Mouse (Mus musculus) adrenal gland, adult 18-20 months (tissue): Measurements from ENCODE around the gene Wsb1. TPM values are rescaled to one million over a fixed set of nuclear protein-coding genes. Genes with fewer than 3 reads are reported as not detected.
"Not testable (repeated sequence)": the region's sequence is repeated elsewhere in the genome, so short reads cannot be mapped to it uniquely, and the experiment has no call there.

Experiments
- DNase-seq, 2 experiments: peaks; one replicate each; pipeline ENCODE4 v3.0.0; 2021 to 2022; ENCODE audit warnings: low spot score in 2 of 2
- total RNA-seq, 2 experiments: library from RNA; stranded (reverse); gene quantifications; 1 replicate in 1 of 2; 2 replicates in 1 of 2; pipeline ENCODE4 v1.2.3; 2021

Wsb1 gene
- total RNA-seq, 2 experiments from 2014 or later = 34.5 to 46.1 TPM

DNA sequence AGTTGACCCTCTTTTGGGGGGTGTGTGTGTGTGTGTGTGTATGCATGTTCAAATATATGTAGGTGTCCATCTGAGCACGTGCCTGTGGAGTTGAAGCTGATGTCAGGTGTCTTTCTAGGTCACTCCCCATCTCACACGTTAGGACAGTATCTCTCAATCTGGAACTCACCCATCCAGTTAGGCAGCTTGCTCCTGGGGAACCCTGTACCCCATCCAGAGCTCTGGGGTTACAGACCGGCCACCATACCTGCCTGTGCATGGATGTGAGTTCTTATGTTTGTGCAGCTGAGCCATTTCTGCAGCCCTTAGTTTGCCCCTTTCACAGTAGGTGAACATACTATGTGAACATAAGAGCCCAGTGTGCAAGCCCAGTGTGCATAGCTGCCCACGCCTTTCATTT lies 18.6 kb upstream of the Wsb1 start:
- no peak for DNase-seq

DNA sequence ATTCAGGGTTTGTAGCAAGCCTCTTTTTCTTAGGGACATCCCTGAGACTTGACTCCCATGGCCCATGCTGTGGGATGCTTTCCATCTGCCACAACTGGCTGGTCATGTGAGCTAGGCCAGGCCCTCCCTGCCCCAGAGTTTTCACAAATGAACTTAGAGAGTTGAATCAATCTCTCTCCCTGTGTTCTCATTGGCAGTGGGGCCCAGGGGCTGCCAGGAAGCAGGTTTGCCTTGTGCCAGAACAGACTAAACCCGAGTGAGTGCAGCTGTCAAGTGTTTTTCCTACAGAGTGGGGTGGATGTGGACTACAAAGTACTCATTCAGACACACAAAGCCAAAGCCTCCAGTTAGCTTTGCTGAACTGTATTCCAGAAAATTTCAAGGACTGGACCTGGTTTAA lies 12.7 kb upstream of the Wsb1 start:
- no peak for DNase-seq

DNA sequence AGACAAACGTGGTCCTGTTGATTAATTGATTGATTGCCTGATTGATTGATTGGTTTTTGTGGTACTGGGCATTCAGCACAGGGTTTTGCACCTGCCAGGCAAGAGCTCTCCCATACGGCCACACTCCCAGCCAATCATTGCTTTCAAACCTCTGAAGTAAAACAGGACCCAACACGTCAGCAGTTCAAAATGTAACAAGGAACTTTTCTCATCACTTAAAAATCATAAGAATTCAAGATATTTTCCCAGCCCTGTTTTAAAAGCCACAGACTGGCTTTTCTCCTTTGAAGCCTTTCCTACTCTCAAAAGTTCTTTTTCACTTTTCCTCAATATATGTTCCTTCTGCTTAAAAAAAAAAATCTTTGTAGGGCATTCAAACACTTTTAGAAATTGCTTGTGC lies 9.9 kb upstream of the Wsb1 start:
- no peak for DNase-seq

GRCm38 (mm10) chr11:79260126-79260525 lies 5.7 kb upstream of the Wsb1 start:
- not testable (repeated sequence) for DNase-seq

DNA sequence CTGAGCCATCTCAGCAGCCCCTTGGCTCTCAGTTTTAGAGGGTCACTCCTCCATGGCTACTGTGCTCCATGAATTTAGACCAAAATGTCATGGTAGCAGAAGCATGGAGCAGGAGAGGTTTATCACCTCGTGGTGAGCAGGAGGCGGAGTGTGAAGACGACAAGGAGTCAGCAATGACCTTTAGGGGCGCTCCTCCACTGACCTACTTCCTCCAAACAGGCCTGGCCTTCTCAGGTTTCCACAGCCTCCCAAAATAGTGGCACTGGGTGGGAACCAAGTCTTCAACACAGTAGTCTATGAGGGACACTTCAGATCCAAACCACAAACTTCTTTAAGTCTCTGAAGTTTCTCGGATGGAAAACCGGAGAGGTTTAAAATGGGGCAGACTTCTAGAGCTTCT lies 4.3 kb upstream of the Wsb1 start:
- DNase-seq = no peak

DNA sequence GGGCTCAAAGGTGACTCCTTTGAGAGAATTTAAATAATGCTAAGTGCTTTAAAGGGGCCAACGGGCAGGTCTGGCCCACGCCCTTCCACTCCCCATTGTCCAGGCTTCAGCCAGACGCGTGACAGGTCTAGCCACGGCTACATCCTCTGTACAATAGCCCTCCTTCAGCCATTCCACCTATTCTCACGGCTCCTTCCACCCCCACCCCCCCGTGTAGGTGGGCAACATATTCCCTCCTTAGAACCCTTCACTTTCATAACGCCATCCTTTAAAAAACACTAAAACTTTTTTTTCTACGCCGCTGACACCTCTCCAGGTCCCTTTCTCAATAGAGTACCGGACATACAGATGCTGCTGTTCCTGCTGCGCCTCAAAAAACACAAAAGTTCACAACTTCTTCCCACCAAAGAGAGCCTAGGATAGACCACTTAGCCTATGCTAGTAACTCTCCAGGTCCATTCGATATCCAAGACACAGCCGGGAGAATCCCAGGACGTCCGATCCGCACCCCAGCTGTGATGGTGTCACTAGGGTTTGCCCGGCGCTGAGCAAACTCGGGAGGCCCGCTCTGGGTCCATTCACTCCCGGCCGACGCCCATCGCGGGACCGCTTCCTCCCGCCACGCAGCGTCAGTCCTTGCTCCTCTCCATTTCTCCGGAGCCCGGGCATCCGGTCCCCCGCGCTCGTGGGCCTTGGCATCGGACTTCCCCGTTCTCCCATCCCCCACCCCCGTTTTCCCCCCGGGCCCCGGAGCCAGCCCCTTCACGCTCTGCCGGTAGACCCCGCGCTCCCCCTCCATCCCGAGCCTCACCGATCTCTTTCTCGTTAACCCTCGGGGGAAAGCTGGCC lies 705 bp downstream of the Wsb1 start:
- DNase-seq = peak; percentile 56 to 60

DNA sequence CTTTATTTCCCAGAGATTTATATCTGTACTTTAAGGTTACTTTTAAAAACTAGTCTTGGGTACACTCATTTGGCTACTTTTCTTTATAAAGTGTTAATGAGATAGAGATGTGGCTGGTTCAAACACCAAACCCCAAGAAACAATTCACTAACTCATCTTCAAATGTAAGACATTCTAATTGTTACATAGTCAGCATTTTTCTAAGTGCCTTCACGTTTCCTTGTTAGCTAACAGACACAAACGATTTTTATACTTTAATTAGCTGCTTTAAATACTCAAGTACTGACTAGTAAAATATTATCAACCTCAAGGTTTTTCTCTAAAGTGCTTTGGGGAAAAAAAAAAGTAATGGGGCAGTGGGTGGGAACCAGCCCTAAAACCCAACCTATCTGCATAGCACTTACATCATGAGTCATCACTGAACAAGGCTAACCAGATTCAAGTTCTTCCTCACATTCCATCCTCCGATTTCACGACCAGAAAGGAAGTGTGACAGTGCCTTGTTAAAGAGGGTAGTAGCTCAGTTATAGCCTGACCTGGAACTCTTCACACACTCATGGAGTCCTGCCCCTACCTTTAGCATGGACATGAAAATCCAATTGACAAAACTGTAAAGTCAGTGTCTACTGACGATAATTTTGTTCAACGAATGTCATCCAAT lies 1.5 kb downstream of the Wsb1 start:
- no peak for DNase-seq

GRCm38 (mm10) chr11:79239024-79239423 lies 15.4 kb downstream of the Wsb1 start:
- no peak for DNase-seq

DNA sequence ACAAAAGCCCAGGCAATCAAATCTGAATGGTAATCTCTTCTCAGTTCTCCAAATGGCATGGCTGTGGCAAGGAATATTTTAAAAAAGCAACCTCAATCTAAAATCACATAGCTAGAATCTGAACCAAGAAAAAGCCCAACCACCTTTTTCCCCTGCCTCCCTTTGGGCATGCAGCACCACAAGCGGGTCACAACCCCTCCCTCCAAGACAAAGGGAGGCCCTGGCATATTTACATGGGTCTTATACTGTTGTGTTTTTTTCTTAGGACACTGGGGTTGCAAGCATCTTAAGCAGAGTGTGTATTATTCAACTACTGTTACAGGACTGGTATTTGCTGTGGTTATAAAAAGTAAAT lies 16.1 kb downstream of the Wsb1 start:
- no peak for DNase-seq

GRCm38 (mm10) chr11:79237644-79238397 lies 16.6 kb downstream of the Wsb1 start:
- no peak for DNase-seq

DNA sequence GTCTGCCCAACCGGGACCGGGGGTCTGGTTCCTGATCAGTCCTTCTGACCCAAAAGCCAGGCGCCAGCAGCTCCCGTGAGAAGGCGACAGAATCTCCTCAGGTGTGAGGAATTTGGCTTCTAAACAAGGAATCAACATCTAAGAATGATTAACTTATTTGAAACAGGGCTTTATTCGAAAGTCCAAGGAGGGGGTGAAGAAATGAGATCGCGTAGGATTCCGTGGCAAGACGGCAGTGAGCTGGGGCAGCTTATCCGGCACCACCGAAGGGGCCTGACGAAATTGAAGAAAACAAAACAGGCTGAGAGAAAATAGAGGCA lies 24.3 kb downstream of the Wsb1 start:
- DNase-seq = no peak

DNA sequence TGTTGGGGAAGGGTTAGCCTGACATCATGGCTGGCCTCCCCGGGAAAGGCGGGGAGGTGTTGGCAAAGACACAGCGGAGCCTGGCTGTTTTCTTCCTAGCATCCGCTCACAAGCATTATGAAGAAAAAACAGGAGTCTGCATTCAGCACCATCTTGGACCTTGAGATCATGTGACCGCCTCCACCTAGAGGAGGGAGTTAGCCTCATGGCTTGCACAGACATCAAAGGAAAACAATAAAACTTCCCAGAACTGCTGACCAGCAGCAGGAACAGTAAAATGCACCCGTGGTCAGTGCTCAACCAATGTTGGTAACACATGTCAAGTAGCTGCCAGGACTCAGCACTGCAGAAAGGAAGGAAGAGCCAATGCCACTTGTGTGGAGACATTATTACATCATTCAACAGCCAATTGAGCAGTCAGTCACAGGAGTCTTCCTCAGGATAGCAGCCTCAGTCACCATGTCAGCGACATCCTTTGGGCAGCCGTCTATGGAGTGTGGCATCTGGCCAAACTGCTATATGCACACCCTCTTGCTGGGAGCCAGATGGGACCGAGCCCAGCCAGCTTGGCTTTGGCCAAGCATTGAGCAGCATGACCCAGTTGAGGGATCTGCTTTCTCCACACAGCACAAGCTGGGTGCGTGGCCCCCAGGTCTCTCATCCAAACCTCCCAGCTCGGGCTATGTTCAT lies 24.8 kb downstream of the Wsb1 start:
- DNase-seq = peak in 1 of 2 experiments; percentile 30

- DNase-seq = peak; percentile 34 to 55
Observed at GRCm38 (mm10) chr11:79229057-79229504, 25.4 kb downstream of the Wsb1 start.

GRCm38 (mm10) chr11:79228089-79228488 lies 26.4 kb downstream of the Wsb1 start:
- no peak for DNase-seq

GRCm38 (mm10) chr11:79225371-79226155 lies 28.9 kb downstream of the Wsb1 start:
- DNase-seq = no peak

DNA sequence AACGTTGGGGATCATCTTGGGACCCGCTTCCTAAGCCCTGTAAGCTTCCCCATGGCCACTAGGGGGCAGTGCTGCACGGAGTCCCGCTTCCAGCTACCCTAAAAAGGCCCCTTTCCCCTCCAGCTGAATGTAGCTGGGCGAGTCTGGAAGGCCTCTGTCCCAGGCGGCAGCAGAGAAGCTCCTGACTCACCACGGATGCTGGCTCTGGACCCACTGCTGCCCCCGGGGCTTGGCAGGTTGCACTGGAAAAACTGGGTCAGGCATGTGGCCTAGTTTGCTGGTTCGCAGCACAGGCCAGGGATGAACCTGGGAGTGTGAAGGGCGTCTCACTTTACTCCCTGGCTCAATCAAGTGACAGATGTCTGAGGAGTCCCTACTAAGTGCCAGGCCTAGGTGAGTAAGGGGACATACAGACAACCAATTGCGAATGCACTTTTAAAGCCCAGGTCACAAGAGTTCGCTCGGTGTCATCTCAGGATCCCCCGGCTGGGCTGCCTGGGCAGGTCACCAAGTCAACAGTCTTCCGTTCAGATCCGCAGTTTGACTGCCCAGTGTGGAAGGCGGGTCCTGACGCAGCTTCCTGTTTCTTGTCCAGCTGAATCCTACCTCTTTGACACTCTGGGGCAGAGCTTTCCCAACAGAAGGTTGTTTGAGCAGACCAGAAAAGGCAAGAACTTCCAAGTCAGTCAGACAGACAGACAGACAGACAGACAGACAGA lies 29.8 kb downstream of the Wsb1 start:
- peak; percentile 92 to 96 for DNase-seq

DNA sequence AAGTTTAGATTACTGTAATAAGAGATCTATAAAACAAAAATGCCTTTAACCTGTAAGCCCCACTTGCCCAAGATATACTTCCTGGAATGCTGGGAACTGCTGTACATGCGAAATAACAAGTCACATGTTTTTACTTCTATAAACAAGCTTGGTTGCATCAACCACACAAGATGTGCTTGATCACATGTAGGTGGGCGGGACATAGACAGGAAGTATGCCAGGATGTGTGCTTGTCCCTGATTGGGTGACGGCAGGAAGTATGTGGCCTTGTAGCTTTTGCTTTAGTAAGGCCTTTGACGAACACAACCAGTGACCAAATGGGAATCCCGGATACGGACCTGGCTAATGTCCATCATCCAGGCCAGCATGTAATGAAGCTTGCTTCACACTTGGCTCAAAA lies 31.1 kb downstream of the Wsb1 start:
- DNase-seq = peak in 1 of 2 experiments; percentile 22

- peak in 1 of 2 experiments; percentile 18 for DNase-seq
Observed at GRCm38 (mm10) chr11:79222661-79223060, 31.8 kb downstream of the Wsb1 start.

- DNase-seq = peak in 1 of 2 experiments; percentile 4
Observed at GRCm38 (mm10) chr11:79221641-79222040, 32.8 kb downstream of the Wsb1 start.
